Mouse (Mus musculus) spleen, adult 18-20 months (tissue): ENCODE results near the gene Lrp4.
A peak's percentile ranks its signal among the peaks of the same experiment; 100 is the strongest.

ENCODE experiments used
- DNase-seq, 2 experiments: peaks; one replicate each; pipeline ENCODE4 v3.0.0; 2022; ENCODE audit warnings: mixed read lengths in 2 of 2

Lrp4 gene

GRCm38 (mm10) chr2:91492071-91492635 lies 34.8 kb downstream of the Lrp4 start:
- no peak for DNase-seq

- DNase-seq, result no peak
Measured at GRCm38 (mm10) chr2:91493981-91494380, 36.7 kb downstream of the Lrp4 start.

GRCm38 (mm10) chr2:91498093-91498719 lies 40.9 kb downstream of the Lrp4 start:
- DNase-seq, result peak in 1 of 2 experiments; percentile 10

- no peak for DNase-seq
Measured at GRCm38 (mm10) chr2:91508076-91508475, 50.8 kb downstream of the Lrp4 start.

- DNase-seq, result no peak
Measured at GRCm38 (mm10) chr2:91517186-91517585, 59.9 kb downstream of the Lrp4 start.

- DNase-seq, result peak; percentile 77 to 84
Measured at GRCm38 (mm10) chr2:91526294-91527146, 69.2 kb downstream of the Lrp4 start, which contains the start of gene Ckap5. Gene Ckap5, plus strand, starts transcription at chr2:91526762.

- no peak for DNase-seq
Measured at GRCm38 (mm10) chr2:91527147-91527486, 69.8 kb downstream of the Lrp4 start.

- DNase-seq, result peak; percentile 67 to 77
Measured at GRCm38 (mm10) chr2:91537588-91538205, 80.4 kb downstream of the Lrp4 start.
